Mouse (Mus musculus) heart, postnatal 25 days (tissue): Measurements from ENCODE around the gene Tubb4a. TPM values are rescaled to one million over a fixed set of nuclear protein-coding genes. Genes with fewer than 3 reads are reported as not detected.

Experiments
- DNase-seq: peaks from one replicate; pipeline ENCODE4 v3.0.0; 2022; ENCODE audit warnings: low spot score
- intact Hi-C: fragments of 180-260 bp; cut with DNase I; formaldehyde crosslinking; loops from one replicate; pipeline ENCODE4 v1.15.1; 2025
- total RNA-seq, 2 experiments: library from RNA; stranded (reverse); gene quantifications; 2 replicates each; pipeline ENCODE4 v1.2.3; 2021

Gene Tubb4a
- total RNA-seq, 2 experiments from 2014 or later, result 3.2 to 3.3 TPM

DNA sequence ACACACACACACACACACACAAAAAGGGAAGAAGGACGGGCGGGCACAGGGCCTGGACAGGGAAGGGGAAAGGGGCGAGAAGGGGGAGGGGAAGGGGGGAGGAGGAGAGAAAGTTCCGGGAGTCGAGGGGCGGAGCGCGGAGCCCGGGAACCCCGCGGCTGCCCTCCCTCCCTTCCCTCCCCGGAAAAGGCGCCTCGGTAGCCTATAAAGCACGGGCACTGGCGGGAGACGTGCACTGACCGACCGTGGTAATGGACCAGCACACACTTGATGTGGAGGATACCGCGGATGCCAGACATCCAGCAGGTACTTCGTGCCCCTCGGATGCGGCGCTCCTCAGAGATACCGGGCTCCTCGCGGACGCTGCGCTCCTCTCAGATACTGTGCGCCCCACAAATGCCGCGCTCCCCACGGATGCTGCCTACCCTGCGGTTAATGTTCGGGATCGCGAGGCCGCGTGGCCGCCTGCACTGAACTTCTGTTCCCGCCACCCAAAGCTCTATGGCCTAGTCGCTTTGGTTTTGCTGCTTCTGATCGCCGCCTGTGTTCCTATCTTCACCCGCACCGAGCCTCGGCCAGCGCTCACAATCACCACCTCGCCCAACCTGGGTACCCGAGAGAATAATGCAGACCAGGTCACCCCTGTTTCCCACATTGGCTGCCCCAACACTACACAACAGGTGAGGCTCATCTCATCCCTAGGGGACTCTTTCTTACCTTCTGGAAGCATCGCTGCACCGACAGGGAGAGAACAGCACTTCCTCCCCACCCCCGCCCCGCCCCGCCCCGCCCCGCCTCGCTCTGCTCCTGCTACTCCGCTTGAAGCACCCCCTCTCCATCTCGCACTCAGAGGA is 17.8 kb upstream of the Tubb4a start, which contains the start of gene Tnfsf9:
TSS of gene Tnfsf9 (plus strand) at position 145 of the 854 bp plus-strand sequence.
- DNase-seq, result no peak
- intact Hi-C loops, result no loop called here

DNA sequence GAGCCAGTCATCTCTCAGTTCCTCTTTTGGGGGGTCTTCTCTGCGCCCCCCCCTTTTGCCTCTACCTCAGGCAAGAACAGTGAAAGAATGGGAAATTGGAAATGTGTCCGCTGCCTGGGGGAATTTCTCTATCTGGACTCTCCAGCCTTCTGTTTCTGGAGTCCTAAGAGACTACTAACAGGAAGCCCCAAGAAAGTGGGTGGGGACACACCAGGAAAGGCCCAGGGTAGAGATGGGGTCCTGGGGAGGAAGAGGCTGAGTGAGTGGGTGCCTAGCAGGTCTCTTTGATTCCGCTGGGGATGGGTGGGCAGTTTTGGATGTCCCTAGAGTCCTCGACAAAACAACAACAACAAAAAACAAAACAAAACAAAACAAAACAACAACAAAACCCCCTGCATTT is 16.9 kb upstream of the Tubb4a start:
- intact Hi-C loops, result no loop called here
- DNase-seq, result no peak

DNA sequence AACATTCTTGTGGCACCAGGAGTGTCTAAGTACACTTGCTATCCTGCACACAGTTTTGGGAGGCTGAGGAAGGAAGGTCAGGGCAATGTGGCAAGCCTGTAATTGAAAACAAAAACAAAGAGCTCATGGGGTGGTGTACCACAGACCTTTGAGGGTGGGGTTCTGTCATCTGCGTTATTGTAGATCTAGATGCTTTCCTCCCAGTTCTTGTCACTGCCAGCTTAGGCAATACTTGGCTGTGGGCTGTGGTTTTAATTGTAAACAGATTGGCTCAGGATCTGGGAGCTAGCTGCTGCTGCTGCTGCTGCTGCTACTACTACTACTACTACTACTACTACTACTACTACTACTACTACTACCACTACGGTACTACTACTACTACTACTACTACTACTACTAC is 14.7 kb upstream of the Tubb4a start:
- intact Hi-C loops, result no loop called here
- DNase-seq, result no peak

DNA sequence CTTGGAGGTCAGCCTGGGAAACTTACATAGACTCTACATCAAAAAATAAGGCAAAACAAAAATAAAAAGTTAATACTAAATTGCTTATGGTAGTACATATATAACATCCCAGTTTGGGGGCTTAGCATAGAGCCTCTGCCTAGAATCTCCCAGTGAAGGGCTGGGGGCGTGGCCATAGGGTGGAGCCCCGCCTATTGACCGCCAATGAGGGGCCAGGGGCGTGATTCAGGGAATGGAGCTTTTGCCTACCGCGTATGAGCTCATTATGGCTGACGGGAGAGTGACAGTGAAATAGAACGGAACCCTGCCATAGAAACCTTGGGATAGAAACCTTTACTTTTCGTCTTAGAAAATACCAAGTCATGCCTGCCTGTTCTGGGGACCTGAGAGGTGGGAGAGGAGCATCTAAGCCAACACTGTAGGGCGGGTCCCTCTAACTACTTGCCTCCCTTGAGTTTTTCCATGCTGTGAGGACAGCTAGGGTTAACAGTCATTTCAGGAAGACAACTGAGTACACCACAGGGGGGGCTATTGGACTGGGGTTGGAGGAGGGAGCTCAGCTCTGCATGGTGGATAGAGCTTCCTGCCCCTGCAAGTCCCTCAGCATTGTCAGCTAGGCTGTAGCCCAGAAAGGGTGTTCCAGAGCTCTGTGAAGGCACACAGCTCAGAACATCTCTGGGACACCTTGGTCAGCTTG is 12.2 kb upstream of the Tubb4a start:
- no peak for DNase-seq
- intact Hi-C loops, result loop anchor here (5.0 kb wide), 2 partner anchors 102 to 178 kb away; partner anchors contain the start of genes Alkbh7 and Vav1

DNA sequence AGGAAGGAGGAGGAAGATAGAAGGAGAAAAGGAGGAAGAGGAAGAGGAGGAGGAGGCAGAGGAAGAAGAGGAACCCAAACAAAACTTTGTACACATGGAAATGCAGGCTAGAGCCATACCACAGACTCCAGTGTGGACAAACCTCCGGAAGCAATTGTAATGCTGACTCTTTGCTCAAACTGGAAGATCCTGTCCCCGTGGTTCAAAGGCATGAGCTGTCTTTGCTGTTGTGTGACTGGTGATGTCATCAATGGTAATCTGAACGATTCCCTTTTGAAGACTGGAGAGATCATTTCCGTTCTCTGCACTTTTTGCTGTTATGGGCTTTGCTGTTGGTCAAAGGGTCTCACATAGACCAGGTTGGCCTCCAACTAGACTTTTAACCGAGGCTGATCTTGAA is 10.7 kb upstream of the Tubb4a start:
- intact Hi-C loops, result loop anchor here (5.0 kb wide), 2 partner anchors 101 to 179 kb away; partner anchors contain the start of genes Alkbh7 and Vav1

DNA sequence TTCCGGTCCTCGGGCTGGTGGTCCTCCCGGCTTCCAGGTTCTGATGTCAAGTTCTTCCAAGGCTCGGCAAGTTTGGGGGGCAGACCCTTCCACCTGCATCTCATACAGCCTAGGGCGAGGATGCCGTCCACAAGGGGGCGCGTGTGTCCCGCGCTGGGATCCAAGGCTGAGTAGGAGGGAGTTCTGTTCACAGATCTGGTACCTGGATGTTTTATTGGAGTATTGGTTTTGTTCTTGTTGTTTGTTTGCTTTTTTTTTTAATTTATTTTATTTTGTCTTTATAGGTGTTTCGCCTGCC is 9.0 kb upstream of the Tubb4a start:
- DNase-seq, result peak; percentile 58
- intact Hi-C loops, result loop anchor here (1.0 to 5.0 kb wide), 4 partner anchors 71 to 238 kb away; partner anchors contain the start of genes Alkbh7 and Vav1

More for the DNA sequence above, 10.7 kb upstream of the Tubb4a start:
- DNase-seq, result no peak

DNA sequence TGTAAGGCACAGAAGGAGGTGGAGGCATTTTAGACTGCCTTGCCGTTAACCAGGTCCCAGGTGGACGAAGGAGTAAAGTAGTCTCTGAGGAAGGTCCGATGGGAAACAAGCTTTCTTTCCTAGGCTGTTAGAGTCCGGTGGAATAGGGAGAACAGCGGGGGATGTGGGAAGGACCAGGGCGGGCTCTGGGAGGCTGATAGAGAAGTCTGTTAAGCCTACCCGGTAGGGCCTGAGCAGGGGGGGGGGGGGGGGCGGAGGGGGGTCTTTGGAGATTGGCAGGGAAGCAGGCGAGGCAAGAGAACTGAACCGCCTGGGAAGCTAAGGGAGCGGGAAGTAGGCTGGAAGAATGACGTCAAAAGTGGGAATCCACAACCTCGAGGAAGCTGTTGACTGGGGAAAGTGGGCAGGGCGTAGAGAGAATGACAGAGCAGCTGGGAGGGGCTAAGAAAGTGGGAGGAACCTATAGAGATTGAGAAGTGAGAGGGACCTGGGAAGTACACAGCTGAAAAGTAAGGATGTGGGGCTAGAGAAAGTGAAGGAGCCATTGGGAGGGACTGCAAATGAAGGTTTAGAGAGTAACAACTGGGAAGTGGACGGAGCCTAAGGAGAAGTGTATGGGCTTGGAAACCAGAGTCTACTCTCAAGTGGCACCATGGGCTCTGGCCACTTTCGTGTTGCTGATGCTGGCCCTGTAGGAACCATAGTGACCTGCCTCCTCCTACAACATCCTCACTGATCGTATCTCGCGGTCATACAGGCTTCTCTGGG is 8.5 kb upstream of the Tubb4a start:
- intact Hi-C loops, result loop anchor here (1.0 to 5.0 kb wide), 4 partner anchors 71 to 239 kb away; partner anchors contain the start of genes Alkbh7 and Vav1
- DNase-seq, result peak; percentile 43

DNA sequence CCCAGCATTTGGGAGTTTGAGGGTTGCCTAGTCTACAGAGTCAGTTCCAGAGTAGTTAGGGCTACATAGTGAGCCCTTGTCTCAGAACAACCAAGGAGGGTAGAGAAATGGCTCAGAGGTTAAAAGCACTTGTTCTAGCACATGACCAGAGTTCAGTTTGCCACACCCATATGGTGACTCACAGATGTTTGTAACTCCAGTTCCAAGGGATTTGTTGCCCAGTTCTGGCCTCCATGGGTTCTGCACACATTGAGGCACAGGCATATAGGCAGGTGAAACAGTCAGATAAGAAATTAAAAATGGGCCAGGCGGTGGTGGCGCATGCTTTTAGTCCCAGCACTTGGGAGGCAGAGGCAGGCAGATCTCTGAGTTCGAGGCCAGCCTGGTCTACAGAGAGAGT is 6.6 kb upstream of the Tubb4a start:
- intact Hi-C loops, result no loop called here
- DNase-seq, result no peak

DNA sequence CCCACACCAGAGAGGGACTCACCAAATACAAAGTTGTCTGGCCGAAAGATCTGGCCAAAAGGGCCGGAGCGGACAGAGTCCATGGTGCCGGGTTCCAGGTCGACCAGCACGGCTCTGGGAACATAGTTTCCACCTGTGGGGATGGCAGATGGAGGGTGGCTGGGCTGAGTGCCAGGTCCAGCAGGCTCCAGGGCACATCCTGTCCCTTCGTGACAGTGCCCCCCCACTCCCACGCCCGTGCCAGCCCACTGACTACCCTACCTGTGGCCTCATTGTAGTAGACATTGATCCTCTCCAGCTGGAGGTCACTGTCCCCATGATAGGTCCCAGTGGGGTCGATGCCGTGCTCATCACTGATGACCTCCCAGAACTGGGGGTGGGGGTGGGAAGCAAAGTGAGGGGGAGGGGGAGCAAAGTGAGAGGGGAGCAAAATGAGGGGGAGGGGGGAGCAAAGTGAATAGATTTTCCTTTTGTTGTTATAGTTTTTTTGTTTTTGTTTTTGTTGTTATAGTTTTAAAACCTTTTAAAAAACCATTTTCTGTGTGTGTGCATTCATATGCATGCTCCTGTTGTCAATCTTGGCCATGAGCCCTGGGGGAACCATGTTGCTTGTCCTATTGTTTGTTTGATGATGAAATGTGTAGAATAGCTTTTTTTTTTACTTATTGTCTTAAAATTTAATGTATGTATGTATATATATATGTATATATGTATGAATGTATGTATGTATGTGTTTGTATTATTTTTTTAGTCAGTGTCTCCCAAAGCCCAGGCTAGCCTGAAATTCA is 1.4 kb downstream of the Tubb4a start:
- DNase-seq, result no peak
- intact Hi-C loops, result no loop called here

DNA sequence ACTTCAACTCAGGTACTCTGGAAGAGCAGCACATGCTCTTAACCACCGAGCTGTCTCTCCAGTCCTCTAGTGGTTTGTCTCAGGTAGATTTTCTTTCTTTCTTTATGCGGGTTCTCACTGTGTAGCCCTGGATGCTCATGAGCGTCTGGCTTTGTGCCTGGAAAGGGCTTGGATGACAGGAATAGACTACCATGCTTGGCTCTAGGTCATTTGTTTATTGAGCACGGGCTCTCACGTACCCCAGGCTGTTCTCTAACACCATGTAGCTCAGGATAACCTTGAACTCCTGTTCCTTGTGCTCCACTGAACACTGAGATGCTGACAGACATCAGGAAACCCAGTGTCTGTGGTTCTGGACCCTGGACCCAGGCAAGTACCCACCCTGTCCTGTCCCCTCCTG is 5.1 kb downstream of the Tubb4a start:
- DNase-seq, result no peak

DNA sequence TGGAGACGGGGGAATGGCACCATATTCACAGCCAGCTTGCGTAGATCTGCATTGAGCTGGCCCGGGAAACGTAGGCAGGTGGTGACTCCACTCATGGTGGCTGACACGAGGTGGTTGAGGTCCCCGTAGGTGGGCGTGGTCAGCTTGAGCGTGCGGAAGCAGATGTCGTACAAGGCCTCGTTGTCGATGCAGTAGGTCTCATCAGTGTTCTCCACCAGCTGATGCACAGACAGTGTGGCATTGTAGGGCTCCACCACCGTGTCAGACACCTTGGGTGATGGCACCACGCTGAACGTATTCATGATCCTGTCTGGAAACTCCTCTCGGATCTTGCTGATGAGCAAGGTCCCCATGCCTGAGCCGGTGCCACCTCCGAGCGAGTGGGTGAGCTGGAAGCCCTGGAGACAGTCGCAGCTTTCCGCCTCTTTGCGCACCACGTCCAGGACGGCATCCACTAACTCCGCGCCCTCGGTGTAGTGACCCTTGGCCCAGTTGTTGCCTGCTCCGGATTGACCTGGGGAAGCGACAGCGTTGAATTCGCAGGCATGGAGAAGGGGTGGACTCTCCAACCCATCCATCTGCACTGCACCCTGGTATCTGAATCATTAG is 6.2 kb downstream of the Tubb4a start:
- DNase-seq, result no peak
- intact Hi-C loops, result no loop called here

More for the DNA sequence above, 5.1 kb downstream of the Tubb4a start:
- intact Hi-C loops, result no loop called here

DNA sequence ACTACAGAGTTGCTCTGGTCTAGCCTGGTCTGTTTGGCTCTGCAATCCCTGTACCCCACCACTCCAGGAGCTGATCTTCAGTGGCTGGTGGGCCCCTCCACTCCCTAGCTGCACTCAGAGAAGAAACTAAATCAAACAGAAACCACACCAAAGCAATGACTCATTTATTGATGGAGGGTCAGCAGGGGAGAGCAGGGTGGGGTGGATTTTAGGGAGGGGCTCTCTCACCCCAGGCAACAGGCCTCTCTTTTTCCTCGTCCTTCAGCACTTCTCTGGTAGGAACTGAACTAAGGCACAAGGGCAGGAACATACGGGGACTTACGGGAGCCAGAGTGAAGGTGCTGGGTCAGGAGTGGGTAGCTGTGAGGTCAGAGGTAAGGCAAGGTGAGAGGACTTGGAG is 7.7 kb downstream of the Tubb4a start:
- intact Hi-C loops, result no loop called here
- no peak for DNase-seq

DNA sequence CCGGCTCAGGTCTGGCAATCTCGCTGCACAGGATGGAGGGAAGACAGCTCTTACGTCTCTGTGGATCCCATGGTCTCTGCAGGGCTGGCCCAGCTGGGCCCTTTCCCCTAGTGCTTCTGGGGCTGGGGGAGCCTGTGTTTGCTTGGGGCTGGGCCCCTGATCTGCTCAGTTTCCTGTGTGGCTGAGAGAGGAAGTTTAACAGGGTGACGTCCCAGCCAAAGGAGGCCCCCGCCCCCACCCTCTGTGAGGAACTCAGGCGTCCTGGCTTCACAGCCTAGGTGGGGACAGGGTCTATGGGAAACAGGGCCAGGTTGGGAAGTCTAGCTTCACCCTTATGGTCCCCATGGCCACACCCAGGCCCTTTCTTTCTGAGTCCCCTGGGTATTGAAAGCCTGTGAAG is 9.2 kb downstream of the Tubb4a start, which contains the start of gene Dennd1c:
TSS of gene Dennd1c (minus strand) at position 179 of the 400 bp plus-strand sequence.
- intact Hi-C loops, result no loop called here
- no peak for DNase-seq

DNA sequence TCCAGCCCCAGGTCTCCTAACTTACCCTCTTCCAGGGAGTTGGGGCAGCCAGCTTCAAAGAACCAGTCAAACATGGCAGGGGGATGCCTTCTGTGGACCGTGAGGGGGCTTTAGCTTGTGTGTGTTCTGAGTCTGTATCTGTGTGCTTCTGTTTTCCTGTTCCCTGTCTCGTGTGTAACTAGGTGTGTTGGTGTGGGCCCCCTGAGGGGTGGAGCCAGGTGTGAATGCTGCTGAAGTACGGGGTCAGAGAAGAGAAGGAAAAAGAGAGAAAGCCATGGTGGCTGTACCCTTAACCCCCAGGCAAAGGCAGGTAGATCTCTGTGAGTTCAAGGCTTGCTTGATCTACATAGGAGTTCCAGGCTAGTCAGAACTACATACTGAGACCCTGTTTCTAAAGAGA is 10.7 kb downstream of the Tubb4a start:
- intact Hi-C loops, result no loop called here

DNA sequence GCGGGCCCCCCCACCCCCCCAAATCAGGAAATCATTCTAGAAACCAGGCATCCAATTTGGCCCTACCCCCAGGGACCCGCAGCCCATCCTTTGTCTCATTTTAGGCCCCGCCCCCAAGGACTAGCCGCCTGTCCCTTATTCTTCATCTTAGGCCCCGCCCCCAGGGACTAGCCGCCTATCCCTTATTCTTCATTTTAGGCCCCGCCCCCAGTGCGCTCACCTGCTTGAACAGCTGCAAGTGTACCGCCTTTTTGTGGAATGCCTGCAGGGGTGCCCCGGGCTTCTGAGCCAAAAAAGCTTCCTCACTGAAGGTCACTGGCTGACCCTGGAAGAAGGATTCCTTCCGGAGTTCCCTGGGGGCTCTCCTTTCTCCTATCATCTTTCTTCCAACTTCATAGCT is 16.9 kb downstream of the Tubb4a start:
- no peak for DNase-seq
- intact Hi-C loops, result no loop called here

More for the DNA sequence above, 10.7 kb downstream of the Tubb4a start:
- no peak for DNase-seq

DNA sequence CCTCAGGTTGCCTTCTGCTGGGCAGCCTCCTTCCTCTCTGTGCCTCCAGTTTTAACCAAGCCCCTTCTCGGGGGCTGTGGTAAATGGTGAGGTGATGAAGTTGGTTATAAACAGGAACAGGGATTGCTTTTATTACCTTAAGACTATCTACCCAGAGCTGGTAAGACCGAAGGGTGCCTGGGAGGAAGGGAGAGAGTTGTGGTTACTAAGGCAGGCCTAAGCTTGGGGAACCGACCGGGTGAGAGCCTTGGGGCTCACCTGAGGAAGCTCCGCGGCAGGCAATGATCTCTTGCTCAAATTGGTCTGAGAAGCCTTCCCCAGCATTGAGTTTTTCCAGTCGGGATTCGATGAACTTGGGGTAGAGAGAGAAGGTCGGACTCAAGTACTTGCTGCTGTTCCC is 17.3 kb downstream of the Tubb4a start:
- intact Hi-C loops, result no loop called here
- no peak for DNase-seq

DNA sequence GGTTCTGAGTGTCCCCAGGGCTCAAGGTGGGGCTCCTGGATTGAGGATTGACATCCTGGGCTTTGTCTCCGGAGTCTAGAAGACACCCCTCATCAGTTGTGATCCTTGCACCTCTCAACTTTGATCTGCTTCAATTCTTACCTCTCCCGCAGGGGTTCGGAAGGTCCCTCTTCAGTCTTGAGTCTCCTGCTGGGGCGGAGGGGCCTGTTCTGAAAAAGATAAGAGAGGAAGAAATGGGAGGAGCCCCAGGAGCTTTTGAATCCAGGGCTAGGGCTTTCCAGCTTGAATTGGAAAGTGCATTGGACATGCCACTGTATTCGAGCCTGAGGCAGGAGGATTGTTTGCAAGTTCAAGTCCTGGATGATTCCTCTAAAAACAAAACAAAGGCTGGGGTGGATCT is 20.7 kb downstream of the Tubb4a start:
- no peak for DNase-seq
- intact Hi-C loops, result loop anchor here (10.0 kb wide), 1 partner anchor 268 kb away; no protein-coding TSS in a partner anchor

DNA sequence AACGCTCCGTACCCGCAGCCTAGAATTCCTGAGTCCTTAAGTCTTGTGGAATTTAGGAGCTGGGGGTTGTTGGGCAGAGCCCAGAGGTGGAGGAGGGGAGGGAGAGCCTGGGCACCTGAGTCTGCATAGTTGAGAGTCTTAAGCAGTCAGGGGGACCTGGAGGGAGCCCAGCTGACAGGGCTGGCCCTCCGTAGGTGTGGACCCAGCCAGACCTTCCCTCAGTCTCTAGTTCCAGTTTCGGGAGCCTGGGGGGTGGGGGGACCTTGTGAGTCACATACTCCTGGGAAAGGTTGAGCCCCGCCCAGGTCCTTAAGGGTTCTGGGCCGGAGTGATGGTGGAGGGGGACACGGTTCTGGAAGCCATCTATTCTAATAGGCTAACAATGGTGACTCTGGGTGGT is 24.6 kb downstream of the Tubb4a start:
- DNase-seq, result no peak
- intact Hi-C loops, result loop anchor here (10.0 kb wide), 1 partner anchor 272 kb away; no protein-coding TSS in a partner anchor

DNA sequence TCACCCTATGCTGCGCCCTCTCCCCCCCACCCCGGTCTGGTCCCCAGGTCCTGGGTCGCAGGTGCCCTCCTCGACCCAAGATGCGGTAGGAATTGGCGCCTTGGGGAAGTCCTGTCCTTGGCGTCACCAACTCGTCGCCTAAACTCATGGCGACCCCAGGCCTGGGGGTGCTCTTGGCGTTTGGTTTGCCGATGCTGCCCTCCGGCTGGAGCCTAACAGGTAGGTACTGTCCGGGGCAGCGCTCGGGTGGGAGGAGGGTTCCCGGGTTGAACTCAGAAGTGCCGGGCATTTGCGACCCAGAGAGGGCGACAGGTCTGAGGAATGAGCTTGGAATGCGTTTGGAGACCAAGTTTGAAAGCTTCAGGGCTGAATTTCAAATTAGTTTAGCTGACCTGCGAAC is 25.0 kb downstream of the Tubb4a start:
- no peak for DNase-seq
- intact Hi-C loops, result loop anchor here (10.0 kb wide), 1 partner anchor 272 kb away; no protein-coding TSS in a partner anchor
